Mouse (Mus musculus) midbrain, embryonic 11.5 days (tissue): Measurements from ENCODE around the gene 4930402H24Rik. TPM values are rescaled to one million over a fixed set of nuclear protein-coding genes. Genes with fewer than 3 reads are reported as not detected.

Experiments
- ATAC-seq: fragments of 200-750 bp; cut with Nextera tagmentation; 2 replicates; pipeline ENCODE4 v1.8.0; 2017; ENCODE audit warnings: moderate TSS enrichment, moderate library complexity; ENCODE audit not compliant: low FRiP score
- DNase-seq: peaks from one replicate; pipeline ENCODE4 v3.0.0; 2015; ENCODE audit warnings: low spot score; ENCODE audit errors: missing footprints
- H3K27ac ChIP-seq: fragments of 300-500 bp; sonication (generic); 2 replicates; pipeline ENCODE4 v1.5.1; 2014; ENCODE audit warnings: low read depth, low read length
- H3K27me3 ChIP-seq: fragments of 300-500 bp; sonication (generic); 2 replicates; pipeline ENCODE4 v1.6.1; 2014; ENCODE audit warnings: mild to moderate bottlenecking, low read length, moderate library complexity, mixed read lengths; ENCODE audit not compliant: control insufficient read depth, insufficient read depth
- H3K36me3 ChIP-seq: fragments of 300-500 bp; sonication (generic); 2 replicates; pipeline ENCODE4 v1.6.1; 2014; ENCODE audit warnings: mild to moderate bottlenecking, low read length, moderate library complexity, mixed read lengths; ENCODE audit not compliant: control insufficient read depth, insufficient read depth
- H3K4me1 ChIP-seq: fragments of 300-500 bp; sonication (generic); 2 replicates; pipeline ENCODE4 v1.6.1; 2014; ENCODE audit warnings: low read length; ENCODE audit not compliant: control insufficient read depth, insufficient read depth
- H3K4me2 ChIP-seq: fragments of 300-500 bp; sonication (generic); 2 replicates; pipeline ENCODE4 v1.6.1; 2014; ENCODE audit warnings: mild to moderate bottlenecking, moderate library complexity
- H3K4me3 ChIP-seq: fragments of 300-500 bp; sonication (generic); 2 replicates; pipeline ENCODE4 v1.5.1; 2014; ENCODE audit warnings: low read depth, low read length
- H3K9ac ChIP-seq: fragments of 300-500 bp; sonication (generic); 2 replicates; pipeline ENCODE4 v1.6.1; 2014; ENCODE audit warnings: low read length
- H3K9me3 ChIP-seq: fragments of 300-500 bp; sonication (generic); 2 replicates; pipeline ENCODE4 v1.6.1; 2016; ENCODE audit warnings: low read length; ENCODE audit not compliant: control insufficient read depth
- WGBS: fragments of 180-500 bp; shearing (Covaris S2); extraction: QIAGEN DNeasy Blood & Tissue Kit; methylation state at CpG from one replicate; pipeline ENCODE4 v1.1.7; 2014; 5-methylcytosine and 5-hydroxymethylcytosine counted together
- polyA plus RNA-seq: library from polyadenylated mRNA; unstranded; fragments of >200 nt; fragmentation: Nextera tagmentation; extraction: Ambion mirVana; gene quantifications from 2 replicates; pipeline ENCODE4 v1.2.1, GENCODE M21; 2014

The 4930402H24Rik gene
- polyA plus RNA-seq, 1 experiment from 2014 or later: 49.6 TPM

- H3K9ac ChIP-seq: no peak overlapping the region
- no peak overlapping the region for H3K4me3 ChIP-seq
- no peak for DNase-seq
- no peak for ATAC-seq
- H3K9me3 ChIP-seq: no peaks in the 10 kb centered on the region
- H3K27ac ChIP-seq: no peak overlapping the region
- H3K4me2 ChIP-seq: no peak overlapping the region
- no peaks in the 10 kb centered on the region for H3K4me1 ChIP-seq
- WGBS: 78% methylated on average over 1 of the region's 1 CpGs
- peaks cover 5% of the 10 kb centered on the region; the same call in 1 of the 2 replicates for H3K36me3 ChIP-seq
- no peaks in the 10 kb centered on the region for H3K27me3 ChIP-seq
Observed at GRCm38 (mm10) chr2:130779935-130780334, 126.3 kb downstream of the 4930402H24Rik start.

DNA sequence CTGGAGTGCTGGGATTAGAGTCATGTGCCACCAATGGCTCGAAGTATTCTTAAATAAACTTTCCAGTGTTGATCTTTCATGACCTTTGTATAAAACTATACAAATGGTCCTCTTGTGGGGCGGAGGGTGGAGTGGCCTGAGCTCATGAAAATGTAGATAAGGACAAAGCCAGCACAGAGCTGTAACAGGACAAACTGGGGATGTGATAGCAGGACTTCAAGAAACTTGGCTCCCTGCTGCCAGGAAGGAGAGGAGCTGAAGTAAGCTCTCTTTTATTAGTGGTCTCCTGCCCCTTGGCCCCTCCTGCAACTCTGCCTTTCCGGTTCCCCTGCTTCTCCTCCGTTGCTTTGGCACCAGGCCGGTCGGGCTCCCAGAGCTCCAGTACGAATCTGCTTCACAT lies 129.6 kb downstream of the 4930402H24Rik start:
- Histone ChIP-seq H3K27me3 (no peaks in the 10 kb centered on the region), H3K4me3 (no peak overlapping the region), H3K9me3 (no peaks in the 10 kb centered on the region), H3K36me3 (peaks cover 3% of the 10 kb centered on the region; the same call in 1 of the 2 replicates), H3K9ac (no peak overlapping the region), H3K27ac (no peak overlapping the region), H3K4me1 (no peaks in the 10 kb centered on the region), H3K4me2 (no peak overlapping the region)
- WGBS: 85% methylated on average over 7 of the region's 7 CpGs
- ATAC-seq (no peak), DNase-seq (no peak)

DNA sequence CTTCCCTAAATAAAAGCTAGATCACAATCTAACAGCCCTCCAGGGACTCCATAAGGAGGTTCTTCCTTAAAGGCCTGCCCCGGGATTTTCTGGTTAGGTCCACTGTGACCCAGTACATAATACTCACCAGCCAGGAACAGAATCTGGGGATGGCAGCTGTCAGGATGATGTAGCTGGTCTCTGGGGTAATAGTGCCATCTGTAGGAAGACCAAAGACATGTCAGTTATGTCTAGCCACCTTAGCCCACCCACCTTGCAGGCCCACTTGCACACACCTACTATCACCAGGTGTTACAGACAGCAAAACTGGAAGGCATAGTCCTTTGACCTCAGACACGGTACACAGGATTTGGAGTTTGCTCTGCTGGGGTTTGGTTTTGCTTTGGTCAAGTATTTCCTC lies 138.7 kb downstream of the 4930402H24Rik start:
- Histone ChIP-seq H3K27ac (no peak overlapping the region), H3K27me3 (no peaks in the 10 kb centered on the region), H3K4me1 (no peaks in the 10 kb centered on the region), H3K9me3 (no peaks in the 10 kb centered on the region), H3K9ac (no peak overlapping the region), H3K4me2 (no peak overlapping the region), H3K36me3 (peaks cover 10% of the 10 kb centered on the region; the same call in 1 of the 2 replicates), H3K4me3 (no peak overlapping the region)
- ATAC-seq: no peak
- WGBS: 74% methylated on average over 2 of the region's 2 CpGs
- no peak for DNase-seq

GRCm38 (mm10) chr2:130765396-130765795 lies 140.8 kb downstream of the 4930402H24Rik start:
- H3K9me3 ChIP-seq: no peaks in the 10 kb centered on the region
- no peaks in the 10 kb centered on the region for H3K4me1 ChIP-seq
- H3K4me3 ChIP-seq: no peak overlapping the region
- H3K27ac ChIP-seq: no peak overlapping the region
- H3K27me3 ChIP-seq: no peaks in the 10 kb centered on the region
- whole genome bisulfite sequencing: 91% methylated on average over 3 of the region's 3 CpGs
- H3K36me3 ChIP-seq: peaks cover 10% of the 10 kb centered on the region; the same call in 1 of the 2 replicates
- DNase-seq: no peak
- H3K9ac ChIP-seq: no peak overlapping the region
- ATAC-seq: no peak
- no peak overlapping the region for H3K4me2 ChIP-seq

GRCm38 (mm10) chr2:130760876-130761275 lies 145.3 kb downstream of the 4930402H24Rik start:
- H3K9me3 ChIP-seq: no peaks in the 10 kb centered on the region
- peaks cover 6% of the 10 kb centered on the region; the same call in 1 of the 2 replicates for H3K36me3 ChIP-seq
- ATAC-seq (no peak), DNase-seq (no peak)
- H3K4me3 ChIP-seq: no peak overlapping the region
- no peak overlapping the region for H3K9ac ChIP-seq
- 77% methylated on average over 6 of the region's 6 CpGs for WGBS
- no peaks in the 10 kb centered on the region for H3K27me3 ChIP-seq
- H3K4me1 ChIP-seq: no peaks in the 10 kb centered on the region
- no peak overlapping the region for H3K27ac ChIP-seq
- no peak overlapping the region for H3K4me2 ChIP-seq

DNA sequence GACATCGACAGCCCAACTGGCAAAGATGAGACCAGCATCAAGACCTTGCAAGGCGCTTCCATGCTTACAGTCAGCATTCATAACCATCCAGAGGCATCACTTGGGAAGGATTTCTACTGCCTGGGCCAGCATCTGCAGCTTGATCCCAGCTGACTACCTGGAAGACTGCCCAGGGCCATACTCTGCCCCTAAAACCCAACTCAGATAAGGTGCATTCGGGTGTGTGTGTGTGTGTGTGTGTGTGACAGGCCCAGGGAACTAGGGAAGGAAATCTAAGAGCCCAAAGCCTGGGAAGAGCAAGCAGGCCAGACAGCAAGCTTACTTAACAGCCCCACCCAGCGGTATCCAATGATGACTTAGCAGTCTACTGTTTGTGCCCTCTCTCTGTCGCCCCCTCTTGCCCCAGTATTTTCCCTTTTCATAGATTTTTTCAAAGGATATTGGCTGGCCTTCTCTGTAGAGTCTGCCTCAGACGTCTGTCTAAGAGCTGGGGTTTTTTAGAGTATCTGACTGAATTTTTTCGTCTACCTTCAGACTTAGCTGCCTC lies 151.1 kb downstream of the 4930402H24Rik start:
- Histone ChIP-seq H3K27me3 (no peaks in the 10 kb centered on the region), H3K4me2 (no peak overlapping the region), H3K4me1 (no peaks in the 10 kb centered on the region), H3K9ac (no peak overlapping the region), H3K9me3 (no peaks in the 10 kb centered on the region), H3K27ac (no peak overlapping the region), H3K36me3 (no peaks in the 10 kb centered on the region), H3K4me3 (no peak overlapping the region)
- ATAC-seq (no peak), DNase-seq (no peak)
- 56% methylated on average over 7 of the region's 7 CpGs for WGBS

- no peak for ATAC-seq
Observed at GRCm38 (mm10) chr2:130754596-130754995, 151.6 kb downstream of the 4930402H24Rik start.

DNA sequence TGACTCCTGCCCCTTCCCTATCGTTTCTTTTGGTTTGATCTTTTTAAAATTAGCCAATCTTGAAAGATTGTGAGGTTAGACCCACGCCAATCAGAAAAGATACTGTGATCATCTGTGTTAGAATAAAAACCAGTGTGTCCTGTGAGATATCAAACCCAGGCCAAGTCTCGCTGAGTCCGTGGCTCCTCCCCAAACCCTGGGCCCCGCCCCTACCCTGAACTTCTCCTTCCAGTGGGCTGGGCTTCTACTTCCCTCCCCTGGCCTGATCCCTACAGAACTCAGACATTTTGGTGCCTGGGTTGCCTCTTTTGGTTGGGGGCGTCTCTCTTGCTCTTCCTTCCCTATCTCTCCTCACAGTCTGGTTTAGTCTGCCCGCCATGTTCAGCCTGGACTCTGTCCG lies 155.8 kb downstream of the 4930402H24Rik start:
- DNase-seq (no peak), ATAC-seq (no peak)
- no peaks in the 10 kb centered on the region for H3K9me3 ChIP-seq
- no peak overlapping the region for H3K4me3 ChIP-seq
- 47% methylated on average over 8 of the region's 8 CpGs for WGBS
- H3K27me3 ChIP-seq: no peaks in the 10 kb centered on the region
- H3K4me1 ChIP-seq: no peaks in the 10 kb centered on the region
- H3K4me2 ChIP-seq: no peak overlapping the region
- H3K9ac ChIP-seq: no peak overlapping the region
- peaks cover 8% of the 10 kb centered on the region; the same call in 1 of the 2 replicates for H3K36me3 ChIP-seq
- no peak overlapping the region for H3K27ac ChIP-seq

More at GRCm38 (mm10) chr2:130754596-130754995, 151.6 kb downstream of the 4930402H24Rik start:
- H3K4me2 ChIP-seq: no peak overlapping the region
- no peak overlapping the region for H3K4me3 ChIP-seq
- H3K9ac ChIP-seq: no peak overlapping the region
- H3K27me3 ChIP-seq: no peaks in the 10 kb centered on the region
- no peak for DNase-seq
- no peaks in the 10 kb centered on the region for H3K9me3 ChIP-seq
- WGBS: 90% methylated on average over 3 of the region's 3 CpGs
- H3K36me3 ChIP-seq: no peaks in the 10 kb centered on the region
- no peaks in the 10 kb centered on the region for H3K4me1 ChIP-seq
- no peak overlapping the region for H3K27ac ChIP-seq

GRCm38 (mm10) chr2:130749708-130750107 lies 156.5 kb downstream of the 4930402H24Rik start:
- no peaks in the 10 kb centered on the region for H3K27me3 ChIP-seq
- peaks cover 12% of the 10 kb centered on the region; the same call in 1 of the 2 replicates for H3K36me3 ChIP-seq
- H3K27ac ChIP-seq: no peak overlapping the region
- H3K4me1 ChIP-seq: no peaks in the 10 kb centered on the region
- H3K4me3 ChIP-seq: no peak overlapping the region
- 77% methylated on average over 3 of the region's 3 CpGs for WGBS
- no peak overlapping the region for H3K4me2 ChIP-seq
- no peak overlapping the region for H3K9ac ChIP-seq
- DNase-seq (no peak), ATAC-seq (no peak)
- H3K9me3 ChIP-seq: no peaks in the 10 kb centered on the region
